Mouse (Mus musculus) cortical plate, adult 2 months (tissue): ENCODE results near the gene Pld5.

Experiments used
- CTCF ChIP-seq: fragments of 200-500 bp; IDR thresholded peaks from 2 replicates; pipeline ENCODE4 v1.5.1; 2011; ENCODE audit warnings: mild to moderate bottlenecking, control low read depth, low read length; ENCODE audit not compliant: insufficient read depth; ENCODE audit errors: extremely low read depth
- POLR2A ChIP-seq: fragments of 200-500 bp; IDR thresholded peaks from 2 replicates; pipeline ENCODE4 v1.6.1; 2011; ENCODE audit warnings: mild to moderate bottlenecking, low read length, control low read depth; ENCODE audit not compliant: insufficient read depth; ENCODE audit errors: extremely low read depth

- TF ChIP-seq CTCF (no peak), POLR2A (no peak)
These were observed 107.3 kb downstream of the Pld5 start for GRCm38 (mm10) chr1:176167784-176168183.
